Mouse (Mus musculus): Measurements from ENCODE around the gene Dgcr8.

- TF ChIP-seq CTCF (IDR thresholded peaks at IDR 0.05; ENCODE audit: borderline replicate concordance, control insufficient read depth, extremely low read depth, insufficient read depth, low read length, poor library complexity) (no peak), POLR2A (IDR thresholded peaks at IDR 0.05; ENCODE audit: control insufficient read depth, extremely low read depth, insufficient read depth, low read length, poor library complexity) (no peak)
Measured at GRCm38 (mm10) chr16:18325741-18326140, 36.7 kb upstream of the Dgcr8 start.
